Mouse (Mus musculus): ENCODE data around the gene Gm15114.
"Not testable (repeated sequence)": the region's sequence is repeated elsewhere in the genome, so short reads cannot be mapped to it uniquely, and the experiment has no call there.

Gene Gm15114

DNA sequence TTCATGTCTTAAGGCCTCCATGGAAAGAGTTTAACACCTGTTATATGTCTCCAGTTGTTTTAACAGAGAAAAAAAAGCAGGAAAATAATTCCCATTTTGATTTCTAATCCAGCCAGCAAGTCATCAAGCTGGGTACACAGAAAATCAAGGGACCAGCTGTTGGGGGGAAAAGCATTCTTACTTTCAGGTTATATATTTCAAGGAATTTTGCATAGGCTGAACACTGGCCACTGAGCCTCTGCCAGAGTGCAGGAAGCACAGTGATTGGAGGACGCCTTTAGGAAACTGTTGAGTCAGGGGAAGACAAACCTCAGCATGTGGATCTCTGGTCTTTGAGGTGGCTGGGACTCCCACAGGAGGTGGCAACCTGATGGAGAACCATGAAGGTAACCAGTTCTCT is at the start of gene Gm15114:
Gene Gm15114, plus strand, starts transcription at position 301 of the 400 bp plus-strand sequence.
- not testable (repeated sequence) for ATAC-seq (ENCODE audit: low TSS enrichment)
